Mouse (Mus musculus) hindbrain, embryonic 11.5 days (tissue): ENCODE results near the gene Gm10058. TPM values are rescaled to one million over a fixed set of nuclear protein-coding genes. Genes with fewer than 3 reads are reported as not detected.
"Not testable (repeated sequence)": the region's sequence is repeated elsewhere in the genome, so short reads cannot be mapped to it uniquely, and the experiment has no call there.

Source experiments
- ATAC-seq: fragments of 200-750 bp; cut with Nextera tagmentation; 2 replicates; pipeline ENCODE4 v1.8.0; 2017; ENCODE audit warnings: mild to moderate bottlenecking, moderate TSS enrichment, moderate library complexity; ENCODE audit not compliant: low FRiP score
- DNase-seq: peaks from one replicate; pipeline ENCODE4 v3.0.0-alpha.2; 2015; ENCODE audit warnings: low spot score
- H3K27ac ChIP-seq: fragments of 300-500 bp; sonication (generic); 2 replicates; pipeline ENCODE4 v1.5.1; 2014; ENCODE audit warnings: mild to moderate bottlenecking, low read depth, low read length
- H3K27me3 ChIP-seq: fragments of 300-500 bp; sonication (generic); 2 replicates; pipeline ENCODE4 v1.6.1; 2014; ENCODE audit warnings: mild to moderate bottlenecking, low read length, moderate library complexity, mixed read lengths; ENCODE audit not compliant: control insufficient read depth, insufficient read depth
- H3K36me3 ChIP-seq: fragments of 300-500 bp; sonication (generic); 2 replicates; pipeline ENCODE4 v1.6.1; 2014; ENCODE audit warnings: mild to moderate bottlenecking, low read length, moderate library complexity, mixed read lengths; ENCODE audit not compliant: control insufficient read depth, insufficient read depth
- H3K4me1 ChIP-seq: fragments of 300-500 bp; sonication (generic); replicated peaks from 2 replicates; pipeline ENCODE4 v1.6.1; 2014; ENCODE audit warnings: low read length, mixed read lengths; ENCODE audit not compliant: control insufficient read depth, insufficient read depth
- H3K4me2 ChIP-seq: fragments of 300-500 bp; sonication (generic); replicated peaks from 2 replicates; pipeline ENCODE4 v1.6.1; 2014; ENCODE audit warnings: mild to moderate bottlenecking, low read depth, low read length
- H3K4me3 ChIP-seq: fragments of 300-500 bp; sonication (generic); 2 replicates; pipeline ENCODE4 v1.5.1; 2014; ENCODE audit warnings: low read depth, low read length
- H3K9ac ChIP-seq: fragments of 300-500 bp; sonication (generic); 2 replicates; pipeline ENCODE4 v1.6.1; 2014; ENCODE audit warnings: low read depth, low read length
- H3K9me3 ChIP-seq: fragments of 300-500 bp; sonication (generic); 2 replicates; pipeline ENCODE4 v1.6.1; 2016; ENCODE audit warnings: low read length; ENCODE audit not compliant: control insufficient read depth
- WGBS: fragments of 180-500 bp; shearing (Covaris S2); extraction: QIAGEN DNeasy Blood & Tissue Kit; methylation state at CpG from one replicate; pipeline ENCODE4 v1.1.7; 2014; 5-methylcytosine and 5-hydroxymethylcytosine counted together
- polyA plus RNA-seq: library from polyadenylated mRNA; unstranded; fragments of >200 nt; fragmentation: Nextera tagmentation; extraction: Ambion mirVana; gene quantifications from 2 replicates; pipeline ENCODE4 v1.2.1, GENCODE M21; 2014

Gm10058 gene
- not detected in 2 replicates for polyA plus RNA-seq

- DNase-seq, H3K9me3 ChIP-seq, H3K4me3 ChIP-seq, ATAC-seq, H3K27me3 ChIP-seq, H3K36me3 ChIP-seq, H3K9ac ChIP-seq, H3K27ac ChIP-seq, H3K4me2 ChIP-seq, H3K4me1 ChIP-seq: not testable (repeated sequence)
- no CpG with 5 or more reads among the region's 5 CpGs for WGBS
Observed at GRCm38 (mm10) chrX:27946785-27947184, at the start of gene Gm10058. Gm10058 (minus strand) TSS chrX:27946885.
